Mouse (Mus musculus) forebrain, embryonic 14.5 days (tissue): Measurements from ENCODE around the gene Vps52. TPM values are rescaled to one million over a fixed set of nuclear protein-coding genes. Genes with fewer than 3 reads are reported as not detected.

Experiments
- ATAC-seq: fragments of 200-750 bp; cut with Nextera tagmentation; 2 replicates; pipeline ENCODE4 v1.8.0; 2017; ENCODE audit warnings: mild to moderate bottlenecking, moderate library complexity
- DNase-seq: peaks from one replicate; pipeline ENCODE4 v3.0.0-alpha.2; 2015; ENCODE audit warnings: low spot score
- H3K27ac ChIP-seq: fragments of 300-500 bp; sonication (generic); 2 replicates; pipeline ENCODE4 v1.5.1; 2014; ENCODE audit warnings: low read depth, mild to moderate bottlenecking, control low read depth, low read length, moderate library complexity
- H3K27me3 ChIP-seq: fragments of 300-500 bp; sonication (generic); replicated peaks from 2 replicates; pipeline ENCODE4 v1.6.1; 2014; ENCODE audit warnings: low read length, control low read depth, mixed read lengths; ENCODE audit not compliant: control insufficient read depth, insufficient read depth
- H3K36me3 ChIP-seq: fragments of 300-500 bp; sonication (generic); 2 replicates; pipeline ENCODE4 v1.6.1; 2014; ENCODE audit warnings: low read length, control low read depth; ENCODE audit not compliant: control insufficient read depth, insufficient read depth
- H3K4me1 ChIP-seq: fragments of 300-500 bp; sonication (generic); 2 replicates; pipeline ENCODE4 v1.6.1; 2014; ENCODE audit warnings: antibody characterized with exemption, low read length, control low read depth; ENCODE audit not compliant: control insufficient read depth, insufficient read depth
- H3K4me2 ChIP-seq: fragments of 300-500 bp; sonication (generic); 2 replicates; pipeline ENCODE4 v1.6.1; 2014; ENCODE audit warnings: mild to moderate bottlenecking, control low read depth, low read length
- H3K4me3 ChIP-seq: fragments of 300-500 bp; sonication (generic); 2 replicates; pipeline ENCODE4 v1.5.1; 2014; ENCODE audit warnings: low read depth, low read length, control low read depth
- H3K9ac ChIP-seq: fragments of 300-500 bp; sonication (generic); 2 replicates; pipeline ENCODE4 v1.6.1; 2014; ENCODE audit warnings: mild to moderate bottlenecking, low read length, control low read depth, moderate library complexity
- H3K9me3 ChIP-seq: fragments of 300-500 bp; sonication (generic); replicated peaks from 2 replicates; pipeline ENCODE4 v1.6.1; 2016; ENCODE audit warnings: low read length, control low read depth, mixed read lengths; ENCODE audit not compliant: control insufficient read depth
- WGBS: fragments of 180-500 bp; shearing (Covaris S2); extraction: QIAGEN DNeasy Blood & Tissue Kit; methylation state at CpG from one replicate; pipeline ENCODE4 v1.1.7; 2014; 5-methylcytosine and 5-hydroxymethylcytosine counted together
- polyA plus RNA-seq: library from polyadenylated mRNA; unstranded; fragments of >200 nt; fragmentation: Nextera tagmentation; extraction: Ambion mirVana; gene quantifications from 2 replicates; pipeline ENCODE4 v1.2.1, GENCODE M21; 2014

Vps52 gene
- polyA plus RNA-seq, 1 experiment from 2014 or later = 41.6 TPM

DNA sequence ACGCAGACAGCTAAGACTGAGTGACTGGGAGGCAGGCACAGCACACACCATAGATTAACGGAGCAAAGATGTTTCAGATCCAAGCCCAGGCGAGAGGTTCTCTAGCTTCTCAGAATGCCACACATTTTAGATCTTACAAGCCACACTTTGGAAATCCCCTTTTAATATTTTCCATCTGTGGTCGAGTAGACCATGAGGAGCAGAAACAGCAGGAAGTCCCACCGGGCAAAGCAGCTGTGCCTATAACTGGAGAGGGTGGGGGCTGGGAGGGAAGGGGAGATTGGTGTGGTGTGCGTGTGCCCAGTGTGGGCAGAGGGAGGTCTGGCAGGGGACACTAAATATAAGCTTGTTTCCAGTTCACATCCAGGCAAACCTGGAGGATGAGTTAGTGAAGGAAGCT is 1.9 kb downstream of the Vps52 start:
- 92% methylated on average over 6 of the region's 6 CpGs for WGBS
- H3K4me3 ChIP-seq = no peak overlapping the region
- H3K4me1 ChIP-seq = peaks cover 16% of the 10 kb centered on the region
- H3K9ac ChIP-seq = no peak overlapping the region
- H3K4me2 ChIP-seq = no peak overlapping the region
- no peaks in the 10 kb centered on the region for H3K27me3 ChIP-seq
- peaks cover 58% of the 10 kb centered on the region for H3K36me3 ChIP-seq
- DNase-seq (no peak), ATAC-seq (no peak)
- H3K27ac ChIP-seq = no peak overlapping the region
- H3K9me3 ChIP-seq = no peaks in the 10 kb centered on the region

DNA sequence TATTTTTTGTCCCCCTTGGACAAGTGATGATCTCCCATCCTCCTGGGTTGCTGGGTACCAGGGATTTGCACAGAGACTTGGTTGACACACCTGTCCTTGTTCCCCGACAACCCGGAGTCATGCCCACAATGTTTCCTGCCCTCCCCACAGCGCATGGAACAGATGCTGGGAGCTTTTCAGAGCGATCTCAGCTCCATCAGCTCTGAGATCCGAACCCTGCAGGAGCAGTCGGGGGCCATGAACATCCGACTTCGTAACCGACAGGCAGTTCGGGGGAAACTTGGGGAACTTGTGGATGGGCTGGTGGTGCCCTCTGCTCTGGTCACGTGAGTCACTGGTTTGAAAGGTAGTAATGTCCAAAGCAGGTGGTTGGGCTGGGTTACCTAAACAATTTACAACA is 2.8 kb downstream of the Vps52 start:
- 93% methylated on average over 11 of the region's 11 CpGs for WGBS
- Histone ChIP-seq H3K27ac (no peak overlapping the region), H3K4me2 (no peak overlapping the region), H3K9ac (no peak overlapping the region; the same call in 1 of the 2 replicates), H3K4me1 (peaks cover 16% of the 10 kb centered on the region), H3K36me3 (peaks cover 58% of the 10 kb centered on the region), H3K27me3 (no peaks in the 10 kb centered on the region), H3K9me3 (no peaks in the 10 kb centered on the region), H3K4me3 (no peak overlapping the region)
- DNase-seq = no peak
- ATAC-seq = no peak

DNA sequence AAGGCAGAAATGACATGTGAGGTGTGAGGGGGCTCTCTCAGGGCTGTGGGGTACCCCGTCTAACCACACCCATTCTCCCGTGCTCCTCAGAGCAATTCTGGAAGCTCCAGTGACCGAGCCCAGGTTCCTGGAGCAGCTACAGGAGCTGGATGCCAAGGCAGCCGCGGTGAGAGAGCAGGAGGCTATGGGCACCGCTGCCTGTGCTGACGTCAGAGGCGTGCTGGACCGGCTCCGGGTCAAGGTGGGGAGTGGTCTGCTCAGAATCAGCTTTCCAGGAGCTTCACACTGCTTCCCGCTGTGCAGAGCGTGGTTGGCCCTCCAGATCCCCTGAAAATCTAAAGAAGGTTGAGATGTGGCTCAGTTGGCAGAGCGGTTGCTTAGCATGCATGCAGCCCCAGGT is 3.5 kb downstream of the Vps52 start:
- no peak overlapping the region for H3K4me3 ChIP-seq
- no peak overlapping the region; the same call in 1 of the 2 replicates for H3K9ac ChIP-seq
- WGBS = 95% methylated on average over 13 of the region's 13 CpGs
- ATAC-seq (no peak), DNase-seq (no peak)
- H3K9me3 ChIP-seq = no peaks in the 10 kb centered on the region
- H3K27ac ChIP-seq = no peak overlapping the region
- no peak overlapping the region for H3K4me2 ChIP-seq
- no peaks in the 10 kb centered on the region for H3K27me3 ChIP-seq
- H3K4me1 ChIP-seq = peaks cover 13% of the 10 kb centered on the region
- H3K36me3 ChIP-seq = peaks cover 57% of the 10 kb centered on the region

DNA sequence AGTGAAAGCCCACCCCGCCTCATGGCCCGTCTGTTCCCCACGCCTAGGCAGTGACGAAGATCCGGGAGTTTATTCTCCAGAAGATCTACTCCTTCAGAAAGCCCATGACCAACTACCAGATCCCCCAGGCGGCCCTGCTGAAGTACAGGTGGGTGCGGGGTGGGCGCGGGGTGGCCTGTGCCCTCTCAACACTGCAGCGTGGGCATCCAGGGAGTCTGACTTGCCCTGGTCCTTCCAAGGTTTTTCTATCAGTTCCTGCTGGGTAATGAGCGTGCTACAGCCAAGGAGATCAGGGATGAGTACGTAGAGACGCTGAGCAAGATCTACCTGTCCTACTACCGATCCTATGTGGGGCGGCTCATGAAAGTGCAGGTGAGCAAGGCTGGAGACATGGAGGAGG is 4.3 kb downstream of the Vps52 start:
- ATAC-seq (no peak), DNase-seq (no peak)
- H3K27me3 ChIP-seq = no peaks in the 10 kb centered on the region
- H3K4me3 ChIP-seq = no peak overlapping the region
- peaks cover 58% of the 10 kb centered on the region for H3K36me3 ChIP-seq
- H3K4me1 ChIP-seq = peaks cover 7% of the 10 kb centered on the region
- H3K9me3 ChIP-seq = no peaks in the 10 kb centered on the region
- WGBS = 94% methylated on average over 15 of the region's 15 CpGs
- no peak overlapping the region for H3K9ac ChIP-seq
- H3K27ac ChIP-seq = no peak overlapping the region
- H3K4me2 ChIP-seq = no peak overlapping the region

DNA sequence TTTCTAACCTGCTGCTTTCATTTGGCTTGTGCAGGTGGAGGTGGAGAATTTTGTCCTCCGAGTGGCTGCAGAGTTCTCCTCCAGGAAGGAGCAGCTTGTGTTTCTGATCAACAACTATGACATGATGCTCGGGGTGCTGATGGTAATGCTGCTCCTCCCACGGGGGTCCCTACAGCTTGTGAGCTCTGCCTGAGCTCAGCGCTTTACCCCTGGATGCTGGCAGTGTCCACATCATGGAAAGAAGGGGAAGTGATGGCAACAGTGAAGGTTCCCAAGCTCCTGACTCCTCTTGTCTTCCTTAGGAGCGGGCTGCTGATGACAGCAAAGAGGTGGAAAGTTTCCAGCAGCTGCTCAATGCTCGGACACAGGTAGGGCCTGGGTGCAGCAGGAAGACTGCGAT is 7.3 kb downstream of the Vps52 start:
- H3K4me1 ChIP-seq = no peaks in the 10 kb centered on the region
- H3K4me3 ChIP-seq = no peak overlapping the region
- no peaks in the 10 kb centered on the region for H3K27me3 ChIP-seq
- H3K27ac ChIP-seq = no peak overlapping the region
- no peaks in the 10 kb centered on the region for H3K9me3 ChIP-seq
- no peak overlapping the region for H3K4me2 ChIP-seq
- ATAC-seq (no peak), DNase-seq (no peak)
- H3K36me3 ChIP-seq = peaks cover 75% of the 10 kb centered on the region
- 88% methylated on average over 7 of the region's 7 CpGs for WGBS
- H3K9ac ChIP-seq = no peak overlapping the region

DNA sequence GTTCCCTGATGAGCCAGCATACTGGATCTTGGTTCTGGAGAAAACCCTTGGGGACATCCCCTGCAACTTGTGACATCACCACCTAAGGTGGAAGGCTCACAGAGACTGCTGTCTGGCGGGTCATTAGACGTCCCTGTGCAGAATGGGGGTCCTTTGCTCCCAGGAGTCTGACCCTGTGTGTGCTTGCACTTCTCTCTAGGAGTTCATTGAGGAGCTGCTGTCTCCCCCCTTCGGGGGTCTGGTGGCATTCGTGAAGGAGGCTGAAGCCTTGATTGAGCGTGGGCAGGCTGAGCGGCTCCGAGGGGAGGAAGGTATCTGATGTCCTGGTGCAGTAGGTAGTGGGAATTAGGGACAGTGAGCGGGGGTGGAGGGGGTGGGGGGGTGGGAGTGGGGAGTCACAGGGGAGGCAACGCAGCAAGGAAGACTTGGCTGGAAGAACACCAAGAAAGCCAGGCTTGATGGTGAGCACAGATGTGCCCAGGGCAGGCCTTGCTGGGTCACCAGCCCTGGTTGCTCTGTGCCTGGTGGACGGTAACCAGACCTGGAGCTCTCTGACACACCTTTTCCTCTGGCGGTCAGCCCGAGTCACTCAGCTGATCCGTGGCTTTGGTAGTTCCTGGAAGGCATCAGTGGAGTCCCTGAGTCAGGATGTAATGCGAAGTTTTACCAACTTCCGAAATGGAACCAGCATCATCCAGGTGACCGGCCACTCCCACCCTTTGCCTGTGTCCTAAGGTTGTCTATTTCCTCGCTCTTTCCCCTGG is 9.7 kb downstream of the Vps52 start:
- H3K4me1 ChIP-seq = no peaks in the 10 kb centered on the region
- no peak for ATAC-seq
- H3K9ac ChIP-seq = no peak overlapping the region
- H3K4me2 ChIP-seq = no peak overlapping the region
- WGBS = 92% methylated on average over 17 of the region's 17 CpGs
- H3K36me3 ChIP-seq = peaks cover 55% of the 10 kb centered on the region
- no peaks in the 10 kb centered on the region for H3K27me3 ChIP-seq
- no peak overlapping the region for H3K4me3 ChIP-seq
- no peak for DNase-seq
- no peaks in the 10 kb centered on the region for H3K9me3 ChIP-seq
- no peak overlapping the region for H3K27ac ChIP-seq

DNA sequence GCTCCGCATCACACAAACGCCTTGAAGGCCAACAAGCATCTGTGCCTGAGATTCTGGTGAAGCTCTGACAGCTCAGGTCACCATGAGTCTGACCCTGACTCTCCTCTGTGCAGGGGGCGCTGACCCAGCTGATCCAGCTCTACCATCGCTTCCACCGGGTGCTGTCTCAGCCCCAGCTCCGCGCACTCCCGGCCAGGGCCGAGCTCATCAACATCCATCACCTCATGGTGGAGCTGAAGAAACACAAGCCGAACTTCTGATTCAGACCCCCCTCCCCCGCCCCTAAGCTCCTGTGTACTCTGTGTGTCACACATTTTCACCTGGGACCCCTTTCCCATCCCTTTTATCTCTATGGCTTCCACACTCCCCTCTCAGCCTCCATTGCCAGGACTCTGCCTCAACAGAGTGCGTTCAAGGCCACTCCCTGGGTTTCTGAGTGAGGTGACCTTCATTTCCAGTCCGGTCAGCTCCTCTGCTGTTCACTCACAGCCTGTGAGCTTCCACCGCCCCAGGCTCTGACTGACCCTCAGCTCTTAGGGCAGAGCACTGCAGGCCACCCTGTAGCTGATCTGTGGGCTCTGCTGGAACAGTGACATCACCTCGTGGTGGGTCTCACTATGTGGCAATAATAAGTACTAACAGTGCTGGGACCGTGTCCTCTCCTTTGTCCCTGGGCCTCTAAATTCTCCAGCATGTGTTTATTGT is 10.4 kb downstream of the Vps52 start:
- DNase-seq (no peak), ATAC-seq (no peak)
- Histone ChIP-seq H3K27ac (no peak overlapping the region), H3K27me3 (no peaks in the 10 kb centered on the region), H3K9ac (no peak overlapping the region), H3K4me1 (no peaks in the 10 kb centered on the region), H3K4me3 (no peak overlapping the region), H3K4me2 (no peak overlapping the region), H3K9me3 (no peaks in the 10 kb centered on the region), H3K36me3 (peaks cover 49% of the 10 kb centered on the region)
- 92% methylated on average over 16 of the region's 16 CpGs for WGBS

DNA sequence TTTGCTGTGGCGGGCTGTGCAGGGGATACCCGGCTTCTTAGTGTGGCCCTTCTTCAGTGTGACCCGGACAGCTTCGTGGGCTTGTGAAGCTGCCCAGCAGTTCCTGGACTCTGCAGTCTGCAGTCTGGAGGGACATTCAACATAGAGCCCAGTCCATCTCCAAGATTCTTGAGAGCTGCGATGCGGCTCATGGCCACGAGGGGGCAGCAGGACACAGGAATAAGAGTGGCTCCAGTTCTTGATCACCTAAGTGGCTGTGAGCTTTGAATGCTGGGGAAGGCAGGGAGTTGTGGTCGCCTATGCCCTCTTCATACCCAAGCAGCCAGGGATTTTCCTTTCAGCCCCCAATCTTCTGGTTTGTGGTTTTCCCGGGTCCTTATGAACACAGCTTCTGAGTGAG is 12.9 kb downstream of the Vps52 start:
- whole genome bisulfite sequencing = 2% methylated on average over 9 of the region's 9 CpGs
- H3K27me3 ChIP-seq = no peaks in the 10 kb centered on the region
- H3K4me1 ChIP-seq = no peaks in the 10 kb centered on the region
- H3K4me3 ChIP-seq = no peak overlapping the region
- no peak overlapping the region for H3K9ac ChIP-seq
- H3K27ac ChIP-seq = no peak overlapping the region
- DNase-seq (peak; percentile 85), ATAC-seq (peak; percentile 82)
- H3K9me3 ChIP-seq = no peaks in the 10 kb centered on the region
- H3K36me3 ChIP-seq = peaks cover 24% of the 10 kb centered on the region
- H3K4me2 ChIP-seq = no peak overlapping the region

DNA sequence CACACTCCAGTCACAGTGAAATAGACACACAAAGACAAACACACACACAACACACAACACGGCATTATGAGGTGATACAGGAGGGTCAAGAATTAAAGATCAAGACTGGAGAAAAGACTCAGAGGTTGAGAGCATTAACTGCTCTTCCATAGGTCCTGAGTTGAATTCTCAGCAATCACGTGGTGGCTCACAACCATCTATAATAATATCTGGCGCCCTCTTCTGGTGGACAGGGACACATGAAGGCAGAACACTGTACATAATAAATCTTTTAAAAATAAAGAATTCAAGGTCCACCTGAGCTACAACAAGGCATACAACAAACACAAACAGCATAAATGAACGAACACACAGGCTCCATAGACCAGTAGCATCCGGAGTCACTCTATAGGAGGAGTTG is 13.3 kb downstream of the Vps52 start:
- WGBS = 31% methylated on average over 5 of the region's 5 CpGs
- H3K27ac ChIP-seq = no peak overlapping the region
- peak; percentile 73 for DNase-seq

More for the DNA sequence above, 13.3 kb downstream of the Vps52 start:
- H3K27me3 ChIP-seq = no peaks in the 10 kb centered on the region
- H3K4me2 ChIP-seq = no peak overlapping the region
- ATAC-seq = peak; percentile 77
- H3K9ac ChIP-seq = no peak overlapping the region
- H3K4me1 ChIP-seq = no peaks in the 10 kb centered on the region
- no peaks in the 10 kb centered on the region for H3K9me3 ChIP-seq
- no peak overlapping the region for H3K4me3 ChIP-seq
- peaks cover 21% of the 10 kb centered on the region for H3K36me3 ChIP-seq
